Mouse (Mus musculus) small intestine, adult 10 weeks (tissue): Measurements from ENCODE around the gene Pus10. TPM values are rescaled to one million over a fixed set of nuclear protein-coding genes. Genes with fewer than 3 reads are reported as not detected.

ENCODE experiments used
- polyA plus RNA-seq: library from polyadenylated mRNA; stranded (reverse); fragments of 350-450 nt; fragmentation: Illumina TruSeq; extraction: RNeasy Lipid Tissue Mini Kit (QIAGEN cat#74804); gene quantifications from one replicate; pipeline ENCODE4 v1.2.3, GENCODE M21; 2014; ENCODE audit warnings: low replicate concordance

Gene Pus10
- 24.9 TPM for polyA plus RNA-seq

DNA sequence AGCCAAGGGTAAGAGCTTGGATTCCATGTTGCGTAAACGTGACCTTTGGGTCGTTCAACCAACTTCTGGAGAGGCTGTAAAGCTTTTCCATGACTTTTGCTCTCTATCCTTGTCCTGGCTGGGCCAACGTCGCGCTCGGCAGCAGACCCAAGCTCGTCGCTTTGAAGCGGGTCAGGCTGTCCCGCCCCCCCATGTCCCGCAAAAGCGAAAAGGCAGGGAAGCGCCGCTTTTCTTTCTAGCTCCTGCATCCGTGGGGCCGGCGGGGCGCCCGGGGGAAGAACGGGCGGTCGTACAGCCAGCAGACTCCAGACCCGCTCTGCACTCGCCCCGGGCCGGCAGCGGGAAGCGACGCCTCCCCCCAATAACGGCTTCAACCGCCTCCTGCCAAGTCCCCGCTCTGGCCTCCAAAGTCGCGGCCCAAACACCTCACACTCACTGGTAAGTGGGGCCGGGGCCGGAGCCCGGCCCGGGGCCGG lies at the start of gene Pus10:
Gene Pus10, plus strand, starts transcription at position 364 of the 476 bp plus-strand sequence.

DNA sequence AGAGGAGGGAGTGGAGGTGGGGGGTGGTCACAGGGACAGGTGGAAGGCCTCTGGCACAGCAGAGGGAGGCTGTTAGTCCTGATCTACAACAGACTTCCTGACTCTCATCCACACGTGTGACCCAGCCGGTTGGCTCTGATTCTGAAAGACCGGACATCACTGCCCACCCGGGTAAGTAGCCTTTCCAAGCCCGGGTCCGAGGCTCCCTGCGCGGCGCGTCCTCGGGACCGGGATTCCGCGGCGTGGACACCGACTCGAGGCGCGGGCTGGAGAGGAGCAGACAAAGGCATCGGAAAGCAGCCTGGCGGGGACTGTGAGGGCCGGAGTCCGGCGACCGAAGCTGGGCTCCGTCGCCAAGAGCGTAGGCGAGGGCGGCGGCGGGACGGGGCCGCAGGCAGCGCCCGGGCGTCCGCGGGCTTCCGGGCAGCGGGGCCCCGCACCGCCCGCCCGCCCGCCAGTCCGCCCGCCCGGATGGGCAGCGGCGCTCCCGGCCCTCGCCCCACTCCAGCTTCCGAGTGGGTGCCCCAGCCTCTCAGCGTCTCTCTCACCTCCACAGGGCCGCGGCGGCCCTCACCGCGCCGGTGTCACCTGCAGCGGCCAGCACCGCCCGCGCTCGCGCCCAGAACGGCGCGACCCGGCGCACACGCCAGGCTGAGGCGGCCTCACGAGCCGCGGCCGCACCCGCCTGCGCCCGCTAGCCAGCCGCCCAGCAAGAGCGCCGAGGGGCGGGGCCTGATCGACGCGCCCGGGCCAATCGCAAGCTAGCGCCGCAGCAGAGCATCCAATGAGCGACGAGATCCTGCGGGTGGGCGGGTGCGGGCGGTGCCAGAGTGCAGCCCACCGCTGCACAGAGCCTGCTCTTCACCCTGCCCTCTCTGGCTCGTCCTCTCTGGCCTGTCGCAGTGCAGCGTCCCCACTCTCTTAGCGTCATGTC lies 32.3 kb upstream of the Pus10 start, which contains the start of gene 0610010F05Rik:
Gene 0610010F05Rik, minus strand, starts transcription at position 695 of the 934 bp plus-strand sequence.

DNA sequence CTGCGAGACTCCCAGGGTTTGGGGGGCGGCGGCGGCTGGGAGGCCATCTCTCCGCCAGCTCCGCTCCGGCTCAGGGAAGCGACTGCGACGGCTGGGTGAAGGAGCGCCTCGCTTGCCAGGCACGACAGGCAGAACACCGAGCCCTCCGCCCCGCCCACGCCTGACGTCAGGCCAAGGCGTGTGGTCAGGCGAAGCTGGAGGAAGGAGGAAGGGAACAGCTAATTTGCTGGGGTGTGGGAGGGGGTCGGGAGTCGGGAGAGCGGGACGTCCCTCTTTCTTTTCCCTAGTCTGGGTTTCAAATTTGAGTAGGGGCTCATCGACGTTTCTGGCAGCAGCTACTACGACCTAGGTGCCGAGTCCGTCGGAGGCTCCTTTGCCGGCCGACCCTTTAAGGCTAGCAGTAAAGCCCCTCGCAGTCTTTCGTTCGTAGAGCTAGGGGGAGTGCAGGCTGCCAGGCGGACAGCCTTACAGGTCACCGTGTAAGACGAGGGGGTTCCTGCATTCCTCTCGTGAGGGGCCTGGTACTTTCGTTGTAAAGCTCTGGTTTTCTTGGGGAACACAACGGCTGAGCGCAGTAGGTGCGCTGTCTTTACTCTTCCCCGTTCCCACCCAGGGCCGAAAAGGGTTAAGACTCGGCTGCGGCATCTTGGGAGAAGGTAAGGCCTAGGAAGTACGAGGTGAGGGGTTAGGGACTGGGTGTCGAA lies 476 bp downstream of the Pus10 start, which contains the start of gene Pex13:
Gene Pex13, minus strand, starts transcription at position 162 of the 704 bp plus-strand sequence.

DNA sequence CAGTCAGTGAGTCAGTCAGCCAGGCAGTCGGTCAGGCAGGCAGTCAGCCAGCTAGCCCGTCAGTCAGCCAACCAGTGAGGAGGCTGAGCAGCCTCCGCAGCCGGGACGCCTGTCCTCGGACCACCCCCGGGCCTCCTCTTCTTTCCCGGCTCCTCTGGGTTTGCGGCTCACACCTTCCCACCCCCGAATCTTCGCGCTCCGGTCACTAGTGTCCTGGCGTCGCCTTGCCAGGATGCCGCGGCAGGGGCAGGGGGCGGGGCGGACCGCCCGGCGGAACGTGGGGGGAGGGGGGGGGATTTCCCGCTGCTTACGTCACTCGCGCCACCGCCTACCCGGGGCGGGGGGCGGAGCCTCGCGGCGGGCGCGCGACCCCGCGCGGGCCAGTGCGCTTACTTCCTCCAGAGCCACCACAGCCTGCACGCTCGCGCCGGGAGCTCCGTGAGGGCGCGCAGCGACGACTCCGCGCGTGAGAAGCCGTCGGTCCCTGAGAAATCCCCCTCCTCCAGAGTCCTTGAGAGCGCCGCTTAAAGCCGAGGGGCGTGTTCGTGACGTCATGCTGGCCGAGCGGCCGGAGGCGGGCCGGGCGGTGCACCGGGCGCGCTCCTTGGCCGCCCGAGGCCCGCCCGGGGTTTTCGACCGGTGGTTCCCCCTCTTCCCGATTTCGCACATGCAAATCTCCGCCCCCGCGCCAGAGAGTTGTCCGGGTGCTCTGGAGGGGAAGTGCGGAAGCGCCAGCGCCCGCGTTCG lies 105.5 kb downstream of the Pus10 start, which contains the start of gene Rel:
Gene Rel, minus strand, starts transcription at position 211 of the 747 bp plus-strand sequence.

Other genes with a start within 250 kb of the Pus10 start
- 88.9 TPM for gene Ahsa2, start 167.6 kb upstream of the Pus10 start, polyA plus RNA-seq
- not detected for gene 1700093K21Rik, start 144.5 kb upstream of the Pus10 start, polyA plus RNA-seq
- gene 0610010F05Rik, start 32.0 kb upstream of the Pus10 start, polyA plus RNA-seq: 18.5 TPM
- 65.4 TPM for gene Pex13, start 285 bp downstream of the Pus10 start, polyA plus RNA-seq
- 9.9 TPM for gene Rel, start 105.3 kb downstream of the Pus10 start, polyA plus RNA-seq
- gene Papolg, start 229.6 kb downstream of the Pus10 start, polyA plus RNA-seq: 33.9 TPM